ENCODE assay signal across 13 mouse cellular contexts in the genomic region with DNA sequence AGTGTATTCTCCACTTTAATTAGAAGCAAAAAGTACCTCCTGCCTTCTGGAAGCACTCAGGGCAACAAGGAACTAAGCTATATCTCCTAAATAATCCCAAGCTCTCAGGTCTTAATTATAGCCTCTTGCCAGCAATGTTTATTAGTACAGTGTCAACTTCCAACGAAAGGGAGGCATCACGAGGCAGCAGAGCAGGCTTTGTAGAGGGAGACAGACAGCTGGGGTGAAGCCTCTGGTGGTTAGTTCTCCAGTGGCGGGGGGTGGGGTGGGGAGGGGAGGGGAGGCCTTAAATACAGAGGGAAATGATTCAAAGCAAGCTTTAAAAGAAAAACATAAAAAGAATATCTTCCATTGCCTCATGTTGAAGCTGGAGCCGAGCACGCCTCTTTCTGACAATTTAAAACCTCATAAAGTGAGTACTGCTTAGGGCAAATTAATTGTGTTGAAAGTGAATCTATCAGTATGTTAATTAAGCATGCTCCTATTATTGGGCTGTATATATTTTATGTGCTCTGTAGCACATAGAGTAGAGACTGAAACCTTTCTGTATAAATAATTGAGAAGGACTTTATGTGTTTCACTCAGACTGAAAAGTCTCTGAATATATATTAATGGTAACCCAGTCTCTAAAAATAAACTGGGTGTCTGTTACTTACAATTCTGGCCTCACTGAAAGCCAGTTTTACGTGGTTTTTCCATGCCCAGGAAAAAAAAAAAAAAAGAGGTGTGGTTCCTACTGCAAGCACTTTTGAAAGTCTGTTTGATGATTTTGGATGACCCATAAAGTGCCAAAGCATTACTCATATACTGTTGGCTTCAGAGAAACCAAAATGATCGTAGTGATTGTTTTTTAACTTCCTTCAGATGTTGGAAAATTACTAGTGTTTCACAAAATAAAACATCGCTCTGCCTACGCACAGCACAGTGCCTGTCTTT. TPM values are rescaled to one million over a fixed set of nuclear protein-coding genes. Genes with fewer than 3 reads are reported as not detected.
DNase-seq lines count a peak whose midpoint lies in the region; ATAC-seq lines count a peak whose summit lies in the region.
"Had no signal": no experiment of that assay in that cellular context is flagged by ENCODE, and none has a peak within 500 bp of the region (broad histone marks: within the 10 kb centered on the region; RNA-seq: fewer than 3 reads in every experiment).

No protein-coding gene starts in this region.

- no peaks in the 10 kb centered on the region for H3K27me3 ChIP-seq in embryonic facial prominence, embryonic 10.5 days (replicated peaks; ENCODE audit: low read depth, poor library complexity, severe bottlenecking)
- no peaks in the 10 kb centered on the region for H3K27me3 ChIP-seq in limb, embryonic 13.5 days
- H3K27me3 ChIP-seq: heart, embryonic 13.5 days; intestine, embryonic 15.5 days; lung, embryonic 15.5 days had no signal

- ATAC-seq in limb, embryonic 13.5 days (ENCODE audit: low FRiP score, low read depth) = peak; percentile 83
- ATAC-seq: intestine, embryonic 15.5 days had no signal

- intact Hi-C loops in heart, postnatal 25 days (cut with DNase I) = no loop called here

- no peak overlapping the region for H3K27ac ChIP-seq in embryonic facial prominence, embryonic 10.5 days (replicated peaks)
- peak overlapping the region; percentile 66; the same call in 1 of the 2 replicates for H3K27ac ChIP-seq in limb, embryonic 13.5 days
- H3K27ac ChIP-seq: heart, embryonic 13.5 days; intestine, embryonic 15.5 days; lung, embryonic 15.5 days had no signal

- H3K4me2 ChIP-seq in limb, embryonic 13.5 days (replicated peaks) = peak overlapping the region; percentile 28
- H3K4me2 ChIP-seq: heart, embryonic 13.5 days; intestine, embryonic 15.5 days; lung, embryonic 15.5 days had no signal

- H3K4me1 ChIP-seq in embryonic facial prominence, embryonic 10.5 days = peaks cover 7% of the 10 kb centered on the region; the same call in 1 of the 2 replicates
- peaks cover 16% of the 10 kb centered on the region for H3K4me1 ChIP-seq in limb, embryonic 13.5 days
- H3K4me1 ChIP-seq: intestine, embryonic 15.5 days had no signal

- H3K36me3 ChIP-seq in embryonic facial prominence, embryonic 10.5 days (replicated peaks) = no peaks in the 10 kb centered on the region
- no peaks in the 10 kb centered on the region for H3K36me3 ChIP-seq in limb, embryonic 13.5 days
- H3K36me3 ChIP-seq: heart, embryonic 13.5 days; intestine, embryonic 15.5 days; lung, embryonic 15.5 days had no signal

- H3K9ac ChIP-seq in limb, embryonic 13.5 days = no peak overlapping the region
- H3K9ac ChIP-seq: heart, embryonic 13.5 days; intestine, embryonic 15.5 days; lung, embryonic 15.5 days had no signal

- no peak overlapping the region for H3K4me3 ChIP-seq in embryonic facial prominence, embryonic 10.5 days
- H3K4me3 ChIP-seq in limb, embryonic 13.5 days = no peak overlapping the region
- H3K4me3 ChIP-seq: heart, embryonic 13.5 days; intestine, embryonic 15.5 days; lung, embryonic 15.5 days had no signal

- peak; percentile 13 for DNase-seq in heart, adult 8-10 months (ENCODE audit: low spot score)
- DNase-seq in heart, postnatal 25 days (ENCODE audit: low spot score) = no peak
- DNase-seq in 3T3-L1 (ENCODE audit: low read depth, low spot score) = peak; percentile 90
- DNase-seq in embryonic facial prominence, embryonic 10.5 days (ENCODE audit: low spot score) = peak; percentile 30
- DNase-seq in adrenal gland, adult 8-10 months = no peak
- DNase-seq in thymus, postnatal 36 days = no peak
- DNase-seq in gastrocnemius, adult 8-10 months (ENCODE audit: low spot score in 2 of 2) = no peak
- DNase-seq: cerebellum, adult 18-20 months had no signal

- WGBS in embryonic facial prominence, embryonic 10.5 days = 58% methylated on average over 9 of the region's 9 CpGs
- WGBS in limb, embryonic 13.5 days = 11% methylated on average over 9 of the region's 9 CpGs

- H3K9me3 ChIP-seq in embryonic facial prominence, embryonic 10.5 days = no peaks in the 10 kb centered on the region
- no peaks in the 10 kb centered on the region for H3K9me3 ChIP-seq in limb, embryonic 13.5 days
- H3K9me3 ChIP-seq: heart, embryonic 13.5 days; intestine, embryonic 15.5 days; lung, embryonic 15.5 days had no signal

RNA-seq across cellular contexts. Expression of a gene that starts 42.5 kb away (rescaled TPM):
- total RNA-seq in heart, adult 8-10 months (2022) = not detected
- not detected for total RNA-seq in heart, postnatal 25 days (2021)
- not detected in 2 replicates for polyA plus RNA-seq in embryonic facial prominence, embryonic 10.5 days (2016; fragmentation: Nextera tagmentation; extraction: Ambion mirVana)
- 0.20 and 0.23 TPM in 2 replicates for polyA plus RNA-seq in limb, embryonic 13.5 days (2015; fragmentation: Nextera tagmentation; extraction: Ambion mirVana)
- 1 to 10 TPM in 3 of 4 experiments, under 1 TPM in 1; 0.35 to 6.5 (median 1.6) TPM for total RNA-seq in adrenal gland, adult 8-10 months (2022)
- total RNA-seq in gastrocnemius, adult 8-10 months (2022) = under 1 TPM in 1 of 4 experiments, not detected in 3; 0.54 TPM
- polyA plus RNA-seq: heart, embryonic 13.5 days; neural tube, embryonic 11.5 days had no signal

Comparison
In these comparisons a context has a peak if more than half of its experiments do, and no peak if none do; other contexts are left out.
1. DNase-seq: peak in heart, adult 8-10 months (single experiment), 3T3-L1 (single experiment) and embryonic facial prominence, embryonic 10.5 days (single experiment); none in heart, postnatal 25 days (single experiment), adrenal gland, adult 8-10 months (single experiment), thymus, postnatal 36 days (0 of 2) and gastrocnemius, adult 8-10 months (0 of 2).